In genomic region chr9:66801947-66802346, GRCm38 (mm10) we compare ENCODE assay signal across 16 mouse cellular contexts. TPM values are rescaled to one million over a fixed set of nuclear protein-coding genes. Genes with fewer than 3 reads are reported as not detected.
DNase-seq lines count a peak whose midpoint lies in the region; ATAC-seq lines count a peak whose summit lies in the region.
"Had no signal": no experiment of that assay in that cellular context is flagged by ENCODE, and none has a peak within 500 bp of the region (broad histone marks: within the 10 kb centered on the region; RNA-seq: fewer than 3 reads in every experiment).

No protein-coding gene starts in this region.

- no peak for DNase-seq in heart, postnatal 14 days
- peak; percentile 46 for DNase-seq in ZHBTc4 (ENCODE audit: low read depth, low spot score)
- no peak for DNase-seq in cerebellum, adult 9-10 months
- no peak for DNase-seq in ovary, postnatal 10 days (ENCODE audit: low spot score)
- DNase-seq: cerebellum, postnatal 36 days; kidney, adult 18-20 months; layer of hippocampus, postnatal 36 days; lung, adult 2 months; right cerebral cortex, postnatal 25 days had no signal

- intact Hi-C loops in heart, postnatal 14 days (cut with DNase I), result no loop called here

- WGBS in heart, embryonic 16.5 days, result 30% methylated on average over 12 of the region's 12 CpGs
- WGBS in liver, embryonic 16.5 days (ENCODE audit: insufficient replicate concordance), result 37% methylated on average over 12 of the region's 12 CpGs

- 0 out of 2 replicates have a peak, but pooled peaks cover 5% of the 10 kb centered on the region for H3K4me1 ChIP-seq in heart, embryonic 16.5 days (ENCODE audit: control insufficient read depth, insufficient read depth, low read length)
- H3K4me1 ChIP-seq in liver, embryonic 16.5 days (ENCODE audit: control insufficient read depth, low read depth, low read length), result no peaks in the 10 kb centered on the region
- H3K4me1 ChIP-seq: embryonic facial prominence, embryonic 12.5 days; hindbrain, embryonic 15.5 days had no signal

- H3K9ac ChIP-seq in heart, embryonic 16.5 days (ENCODE audit: low read length), result no peak overlapping the region
- 0 out of 2 replicates have a peak overlapping the region, but pooled peaks have one; percentile 28 for H3K9ac ChIP-seq in liver, embryonic 16.5 days (ENCODE audit: low read depth, low read length)
- H3K9ac ChIP-seq: embryonic facial prominence, embryonic 12.5 days; hindbrain, embryonic 15.5 days had no signal

- peaks cover 8% of the 10 kb centered on the region; the same call in 1 of the 2 replicates for H3K27me3 ChIP-seq in heart, embryonic 16.5 days (ENCODE audit: control insufficient read depth, insufficient read depth, low read length)
- peaks cover 26% of the 10 kb centered on the region for H3K27me3 ChIP-seq in liver, embryonic 16.5 days (ENCODE audit: control insufficient read depth, insufficient read depth, low read depth, low read length)

- 0 out of 2 replicates have a peak, but pooled peaks have one; percentile 23 for ATAC-seq in heart, embryonic 16.5 days (replicated peaks; ENCODE audit: extremely low read depth, insufficient read depth, low FRiP score)
- peak; percentile 27 for ATAC-seq in granulocyte monocyte progenitor cell, adult 5-6 weeks (replicated peaks; ENCODE audit: poor library complexity, severe bottlenecking)
- peak; percentile 63 for ATAC-seq in liver, embryonic 16.5 days (ENCODE audit: low read depth)
- ATAC-seq: CD4-positive, CD25-positive, alpha-beta regulatory T cell, adult 4 months; midbrain, embryonic 16.5 days had no signal

- no peak overlapping the region for H3K4me3 ChIP-seq in heart, embryonic 16.5 days (ENCODE audit: low read length)
- no peak overlapping the region for H3K4me3 ChIP-seq in liver, embryonic 16.5 days (ENCODE audit: low read depth, low read length)
- H3K4me3 ChIP-seq: embryonic facial prominence, embryonic 12.5 days; hindbrain, embryonic 15.5 days had no signal

- H3K4me2 ChIP-seq in heart, embryonic 16.5 days (ENCODE audit: low read depth, low read length), result peak overlapping the region; percentile 27
- H3K4me2 ChIP-seq in liver, embryonic 16.5 days (ENCODE audit: low read depth, low read length), result peak overlapping the region; percentile 29; the same call in 1 of the 2 replicates
- H3K4me2 ChIP-seq: embryonic facial prominence, embryonic 12.5 days; hindbrain, embryonic 15.5 days had no signal

- H3K27ac ChIP-seq in heart, embryonic 16.5 days (ENCODE audit: low read length), result no peak overlapping the region
- peak overlapping the region; percentile 44; the same call in 1 of the 2 replicates for H3K27ac ChIP-seq in liver, embryonic 16.5 days (ENCODE audit: low read length)
- H3K27ac ChIP-seq: embryonic facial prominence, embryonic 12.5 days; hindbrain, embryonic 15.5 days had no signal

- H3K36me3 ChIP-seq in heart, embryonic 16.5 days (ENCODE audit: control insufficient read depth, insufficient read depth), result no peaks in the 10 kb centered on the region
- H3K36me3 ChIP-seq in liver, embryonic 16.5 days (ENCODE audit: control insufficient read depth, insufficient read depth), result no peaks in the 10 kb centered on the region
- H3K36me3 ChIP-seq: embryonic facial prominence, embryonic 12.5 days; hindbrain, embryonic 15.5 days had no signal

- H3K9me3 ChIP-seq in heart, embryonic 16.5 days (replicated peaks; ENCODE audit: control insufficient read depth, low read length), result no peaks in the 10 kb centered on the region
- no peaks in the 10 kb centered on the region for H3K9me3 ChIP-seq in liver, embryonic 16.5 days (replicated peaks; ENCODE audit: control insufficient read depth, low read length)
- H3K9me3 ChIP-seq: embryonic facial prominence, embryonic 12.5 days; hindbrain, embryonic 15.5 days had no signal

RNA-seq across cellular contexts. Expression of gene Gm10647, which starts 5.1 kb away (rescaled TPM):
- 0.41 and 0.89 TPM in 2 replicates for polyA plus RNA-seq in heart, embryonic 16.5 days (2015; fragmentation: Nextera tagmentation; extraction: Ambion mirVana)
- under 1 TPM; 0.15 to 0.36 TPM for total RNA-seq in heart, postnatal 14 days (2021)
- total RNA-seq in granulocyte monocyte progenitor cell, adult 5-6 weeks (2014; fragmentation: Nextera tagmentation), result not detected in 2 replicates
- total RNA-seq in granulocyte monocyte progenitor cell, adult 5-6 weeks (2017), result not detected in 2 replicates
- polyA plus RNA-seq in liver, embryonic 16.5 days (2015; fragmentation: Nextera tagmentation; extraction: Ambion mirVana), result 0.32 and 0.42 TPM in 2 replicates

RNA-seq across cellular contexts. Expression of gene Aph1b, which starts 6.7 kb away (rescaled TPM):
- polyA plus RNA-seq in heart, embryonic 16.5 days (2015; fragmentation: Nextera tagmentation; extraction: Ambion mirVana), result 6.4 and 7.0 TPM in 2 replicates
- total RNA-seq in heart, postnatal 14 days (2021), result 1 to 10 TPM; 5.8 to 7.0 TPM
- total RNA-seq in granulocyte monocyte progenitor cell, adult 5-6 weeks (2014; fragmentation: Nextera tagmentation), result 0.98 and 1.2 TPM in 2 replicates
- 1.6 and 1.9 TPM in 2 replicates for total RNA-seq in granulocyte monocyte progenitor cell, adult 5-6 weeks (2017)
- 1.9 and 2.0 TPM in 2 replicates for polyA plus RNA-seq in liver, embryonic 16.5 days (2015; fragmentation: Nextera tagmentation; extraction: Ambion mirVana)

RNA-seq across cellular contexts. Expression of gene Aph1c, which starts 32.6 kb away (rescaled TPM):
- 1.6 and 2.0 TPM in 2 replicates for polyA plus RNA-seq in heart, embryonic 16.5 days (2015; fragmentation: Nextera tagmentation; extraction: Ambion mirVana)
- 1 to 10 TPM; 1.0 to 1.9 TPM for total RNA-seq in heart, postnatal 14 days (2021)
- total RNA-seq in granulocyte monocyte progenitor cell, adult 5-6 weeks (2014; fragmentation: Nextera tagmentation), result 3.8 and 9.0 TPM in 2 replicates
- total RNA-seq in granulocyte monocyte progenitor cell, adult 5-6 weeks (2017), result 1.9 and 4.9 TPM in 2 replicates
- polyA plus RNA-seq in liver, embryonic 16.5 days (2015; fragmentation: Nextera tagmentation; extraction: Ambion mirVana), result 3.8 and 4.0 TPM in 2 replicates
